Mouse (Mus musculus): ENCODE data around the gene AC129217.1.

DNA sequence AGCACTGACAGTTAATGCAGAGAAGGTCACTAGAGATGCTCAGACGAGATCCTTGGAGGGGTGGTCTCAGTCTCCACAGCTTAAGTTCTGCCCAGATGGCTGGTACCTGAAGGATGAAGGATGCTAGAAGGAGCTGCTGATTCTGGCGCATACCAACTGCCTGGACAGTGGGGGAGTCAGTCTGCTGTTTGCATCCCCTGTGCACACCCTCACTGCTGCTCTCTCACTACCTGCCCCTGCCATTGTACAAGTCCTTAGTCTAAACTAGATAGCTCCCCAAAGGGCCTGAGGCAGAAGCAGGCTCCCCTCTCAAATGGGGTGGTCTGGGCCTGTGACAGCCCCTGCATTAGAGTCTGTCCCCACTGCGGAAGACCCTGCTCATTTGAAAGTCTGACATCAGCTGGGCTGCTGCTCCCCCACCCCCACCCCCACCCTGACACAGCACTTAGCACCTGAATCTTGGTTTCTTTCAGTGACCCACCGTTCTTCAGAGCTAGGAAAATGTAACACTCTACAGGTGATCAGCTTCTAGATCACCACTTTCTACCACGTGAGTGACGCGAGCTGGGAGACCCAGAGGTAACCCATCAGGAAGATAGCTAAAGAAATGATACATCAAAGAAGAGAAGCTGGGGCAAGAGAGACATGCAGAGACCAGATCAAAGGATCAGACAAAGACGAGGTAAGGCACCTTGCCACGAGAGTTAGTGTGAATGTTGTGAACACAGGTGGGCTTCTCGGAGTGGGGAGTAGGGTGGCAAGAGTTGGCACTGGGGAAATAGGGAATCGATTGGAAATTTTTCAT lies 9.7 kb downstream of the AC129217.1 start, which contains the start of gene Gng3:
- peak; percentile 34; the same call in 1 of the 2 replicates for TF ChIP-seq POLR2A (IDR thresholded peaks at IDR 0.05; ENCODE audit: borderline replicate concordance, extremely low read depth, insufficient read depth, insufficient read length, poor library complexity, severe bottlenecking)
- no peak for TF ChIP-seq CTCF (IDR thresholded peaks at IDR 0.05; ENCODE audit: borderline replicate concordance, extremely low read depth, insufficient read depth, insufficient read length)
